Mouse (Mus musculus) cerebellum, adult 2 months (tissue): ENCODE data around the gene Trp53i13. TPM values are rescaled to one million over a fixed set of nuclear protein-coding genes. Genes with fewer than 3 reads are reported as not detected.
A peak's percentile ranks its signal among the peaks of the same experiment; 100 is the strongest.

ENCODE experiments used
- DNase-seq, 2 experiments: peaks; one replicate each; pipeline ENCODE4 v3.0.0; 2021
- H3K27ac ChIP-seq: fragments of 200-500 bp; 2 replicates; pipeline ENCODE4 v1.5.1; 2012; ENCODE audit warnings: low read length, control low read depth, inconsistent platforms; ENCODE audit not compliant: insufficient read depth
- H3K27me3 ChIP-seq: fragments of 200-500 bp; 2 replicates; pipeline ENCODE4 v1.6.1; 2012; ENCODE audit warnings: inconsistent platforms, mild to moderate bottlenecking, low read length, moderate library complexity; ENCODE audit not compliant: control insufficient read depth, insufficient read depth
- H3K4me1 ChIP-seq: fragments of 200-500 bp; 2 replicates; pipeline ENCODE4 v1.6.1; 2011; ENCODE audit warnings: low read length; ENCODE audit not compliant: control insufficient read depth, insufficient read depth
- H3K4me3 ChIP-seq: fragments of 200-500 bp; replicated peaks from 2 replicates; pipeline ENCODE3; 2011; ENCODE audit warnings: mild to moderate bottlenecking, low read depth, low read length, control low read depth; ENCODE audit not compliant: insufficient read depth
- CTCF ChIP-seq: fragments of 200-500 bp; IDR thresholded peaks from 2 replicates; pipeline ENCODE4 v1.5.1; 2011; ENCODE audit warnings: low read depth, mild to moderate bottlenecking, control low read depth, low read length, moderate library complexity, borderline replicate concordance; ENCODE audit not compliant: insufficient read depth
- POLR2A ChIP-seq: fragments of 200-500 bp; IDR thresholded peaks from 2 replicates; pipeline ENCODE4 v1.6.1; 2011; ENCODE audit warnings: low read length, control low read depth, borderline replicate concordance; ENCODE audit not compliant: insufficient read depth
- WGBS: fragments of 180-500 bp; shearing (Covaris S2); methylation state at CpG from one replicate; pipeline ENCODE4 v1.1.7; 2018; 5-methylcytosine and 5-hydroxymethylcytosine counted together
- polyA plus RNA-seq: library from polyadenylated mRNA; depleted of rRNA; stranded (reverse); fragments of >200 nt; gene quantifications from 2 replicates; pipeline ENCODE4 v1.2.3, GENCODE M21; 2012; rRNA removed

Gene Trp53i13
- polyA plus RNA-seq, 1 experiment, result 11.6 TPM

- DNase-seq, result peak; percentile 55 to 58
- no peak within 1 kb of the TSS for H3K27ac ChIP-seq
- peak within 1 kb of the TSS; percentile 59 for H3K4me3 ChIP-seq
- under 1% methylated on average over 72 of the region's 73 CpGs for WGBS
- no peaks in the 10 kb centered on the region for H3K4me1 ChIP-seq
- H3K27me3 ChIP-seq, result no peaks in the 10 kb centered on the region
- no peak for TF ChIP-seq CTCF
- TF ChIP-seq POLR2A, result no peak
Observed at GRCm38 (mm10) chr11:77462283-77463100, 53.3 kb downstream of the Trp53i13 start, which contains the start of gene Coro6. Gene Coro6 (plus strand): TSS chr11:77462411.

- H3K4me3 ChIP-seq, result peak overlapping the region; percentile 59
- no peak overlapping the region for H3K27ac ChIP-seq
- no peak for TF ChIP-seq POLR2A
- no peak for TF ChIP-seq CTCF
- 2% methylated on average over 6 of the region's 6 CpGs for WGBS
- H3K27me3 ChIP-seq, result no peaks in the 10 kb centered on the region
- no peak for DNase-seq
- no peaks in the 10 kb centered on the region for H3K4me1 ChIP-seq
Observed at GRCm38 (mm10) chr11:77461856-77462255, 53.9 kb downstream of the Trp53i13 start.

Other genes starting within 250 kb of the Trp53i13 start
- 134 and 148 TPM in 2 replicates for gene Coro6, start 53.6 kb downstream of the Trp53i13 start, polyA plus RNA-seq
- gene Ankrd13b, start 26.3 kb downstream of the Trp53i13 start, polyA plus RNA-seq, result 106 and 114 TPM in 2 replicates
- 106 and 110 TPM in 2 replicates for gene Git1, start 22.4 kb downstream of the Trp53i13 start, polyA plus RNA-seq
- 0.98 and 1.0 TPM in 2 replicates for gene Abhd15, start 859 bp downstream of the Trp53i13 start, polyA plus RNA-seq
- not detected in 2 replicates for gene Gm10392, start 3.2 kb upstream of the Trp53i13 start, polyA plus RNA-seq
- gene Taok1, start 91.8 kb upstream of the Trp53i13 start, polyA plus RNA-seq, result 26.7 and 26.8 TPM in 2 replicates
- gene Nufip2, start 170.2 kb upstream of the Trp53i13 start, polyA plus RNA-seq, result 21.5 and 23.6 TPM in 2 replicates
- gene Cryba1, start 209.3 kb upstream of the Trp53i13 start, polyA plus RNA-seq, result not detected in 2 replicates
- 56.5 and 62.1 TPM in 2 replicates for gene Myo18a, start 247.3 kb upstream of the Trp53i13 start, polyA plus RNA-seq